Mouse (Mus musculus) olfactory bulb, adult 2 months (tissue): ENCODE measurements around the gene Ankfn1.

Experiments
- CTCF ChIP-seq: fragments of 200-500 bp; IDR thresholded peaks from 2 replicates; pipeline ENCODE4 v1.5.1; 2012; ENCODE audit warnings: low read depth, mild to moderate bottlenecking, low read length, moderate library complexity; ENCODE audit not compliant: insufficient read depth
- POLR2A ChIP-seq: fragments of 200-500 bp; IDR thresholded peaks from 2 replicates; pipeline ENCODE4 v1.6.1; 2012; ENCODE audit warnings: mild to moderate bottlenecking, low read depth, low read length, moderate library complexity; ENCODE audit not compliant: insufficient read depth

- TF ChIP-seq POLR2A (no peak), CTCF (no peak)
Measured at GRCm38 (mm10) chr11:89619955-89620354, 157.5 kb downstream of the Ankfn1 start.
